Mouse (Mus musculus): ENCODE data around the gene Gm5678. TPM values are rescaled to one million over a fixed set of nuclear protein-coding genes. Genes with fewer than 3 reads are reported as not detected.

Gene Gm5678
- polyA plus RNA-seq, 1 experiment from 2014 or later: not detected

DNA sequence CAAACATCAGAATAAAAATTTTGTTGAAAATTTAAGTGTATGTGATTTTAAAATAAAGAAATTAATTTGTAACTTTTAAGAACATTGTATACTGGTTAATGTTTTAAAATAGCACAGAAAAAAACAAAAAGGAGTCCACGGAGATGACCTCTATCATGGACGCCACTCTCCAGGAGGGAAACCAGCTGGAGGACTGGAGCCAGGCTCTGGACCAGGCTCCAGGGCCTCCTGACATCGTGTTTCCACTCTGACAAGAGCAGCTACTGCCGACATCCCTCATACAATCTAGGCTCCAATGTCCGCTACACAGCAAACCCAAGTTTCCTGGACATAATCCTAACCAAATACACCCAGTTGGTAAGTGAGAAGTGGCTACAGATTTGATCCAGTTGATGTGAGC lies 32.1 kb upstream of the Gm5678 start:
- H3K4me1 ChIP-seq: no peaks in the 10 kb centered on the region
- H3K9ac ChIP-seq: no peak overlapping the region
- no peak overlapping the region for H3K4me3 ChIP-seq
- 90% methylated on average over 5 of the region's 5 CpGs for WGBS
- H3K36me3 ChIP-seq (replicated peaks): peaks cover 22% of the 10 kb centered on the region; the same call in 1 of the 2 replicates
- no peak overlapping the region for H3K4me2 ChIP-seq
- no peaks in the 10 kb centered on the region for H3K9me3 ChIP-seq
- no peak overlapping the region for H3K27ac ChIP-seq
- no peaks in the 10 kb centered on the region for H3K27me3 ChIP-seq (replicated peaks)
- no peak for ATAC-seq (replicated peaks)

GRCm38 (mm10) chr16:93596807-93597206 lies 31.1 kb upstream of the Gm5678 start:
- H3K27ac ChIP-seq: no peak overlapping the region
- H3K4me1 ChIP-seq: 0 out of 2 replicates have a peak, but pooled peaks cover 4% of the 10 kb centered on the region
- H3K9me3 ChIP-seq: no peaks in the 10 kb centered on the region
- no peak for ATAC-seq (replicated peaks)
- no peak overlapping the region for H3K9ac ChIP-seq
- no peak overlapping the region for H3K4me2 ChIP-seq
- WGBS: 96% methylated on average over 7 of the region's 7 CpGs
- H3K27me3 ChIP-seq (replicated peaks): no peaks in the 10 kb centered on the region
- peaks cover 17% of the 10 kb centered on the region; the same call in 1 of the 2 replicates for H3K36me3 ChIP-seq (replicated peaks)
- no peak overlapping the region for H3K4me3 ChIP-seq

DNA sequence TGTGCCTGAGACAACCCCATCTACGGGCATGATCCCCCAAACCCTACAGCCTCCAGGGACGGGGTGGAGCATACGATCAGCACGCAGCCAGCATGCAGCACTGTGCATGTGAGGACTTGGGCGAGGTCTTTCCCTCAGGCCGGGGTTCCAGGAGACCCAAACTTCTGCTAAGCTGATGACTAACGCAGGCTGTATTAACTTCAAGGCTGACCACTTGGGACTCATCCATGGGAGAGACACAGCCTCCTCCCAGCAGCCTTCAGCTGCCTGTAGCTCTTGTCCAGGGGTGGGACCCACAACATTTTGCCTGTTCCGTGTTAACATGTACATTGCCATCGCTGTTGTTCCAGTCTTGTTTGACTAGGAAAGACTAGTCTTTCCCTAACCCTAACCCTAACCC lies 30.3 kb upstream of the Gm5678 start:
- Histone ChIP-seq H3K27ac (no peak overlapping the region), H3K27me3 (replicated peaks) (no peaks in the 10 kb centered on the region), H3K4me2 (no peak overlapping the region), H3K9me3 (no peaks in the 10 kb centered on the region), H3K36me3 (replicated peaks) (peaks cover 17% of the 10 kb centered on the region; the same call in 1 of the 2 replicates), H3K4me3 (no peak overlapping the region), H3K9ac (no peak overlapping the region), H3K4me1 (peaks cover 7% of the 10 kb centered on the region)
- ATAC-seq (replicated peaks): no peak
- WGBS: 92% methylated on average over 9 of the region's 9 CpGs

- Histone ChIP-seq H3K4me3 (no peak overlapping the region), H3K9me3 (no peaks in the 10 kb centered on the region), H3K27me3 (replicated peaks) (no peaks in the 10 kb centered on the region), H3K36me3 (replicated peaks) (peaks cover 12% of the 10 kb centered on the region; the same call in 1 of the 2 replicates), H3K4me1 (peaks cover 14% of the 10 kb centered on the region), H3K27ac (no peak overlapping the region), H3K4me2 (no peak overlapping the region), H3K9ac (no peak overlapping the region)
- ATAC-seq (replicated peaks): no peak
- 93% methylated on average over 6 of the region's 6 CpGs for WGBS
Measured at GRCm38 (mm10) chr16:93599461-93599860, 28.4 kb upstream of the Gm5678 start.

DNA sequence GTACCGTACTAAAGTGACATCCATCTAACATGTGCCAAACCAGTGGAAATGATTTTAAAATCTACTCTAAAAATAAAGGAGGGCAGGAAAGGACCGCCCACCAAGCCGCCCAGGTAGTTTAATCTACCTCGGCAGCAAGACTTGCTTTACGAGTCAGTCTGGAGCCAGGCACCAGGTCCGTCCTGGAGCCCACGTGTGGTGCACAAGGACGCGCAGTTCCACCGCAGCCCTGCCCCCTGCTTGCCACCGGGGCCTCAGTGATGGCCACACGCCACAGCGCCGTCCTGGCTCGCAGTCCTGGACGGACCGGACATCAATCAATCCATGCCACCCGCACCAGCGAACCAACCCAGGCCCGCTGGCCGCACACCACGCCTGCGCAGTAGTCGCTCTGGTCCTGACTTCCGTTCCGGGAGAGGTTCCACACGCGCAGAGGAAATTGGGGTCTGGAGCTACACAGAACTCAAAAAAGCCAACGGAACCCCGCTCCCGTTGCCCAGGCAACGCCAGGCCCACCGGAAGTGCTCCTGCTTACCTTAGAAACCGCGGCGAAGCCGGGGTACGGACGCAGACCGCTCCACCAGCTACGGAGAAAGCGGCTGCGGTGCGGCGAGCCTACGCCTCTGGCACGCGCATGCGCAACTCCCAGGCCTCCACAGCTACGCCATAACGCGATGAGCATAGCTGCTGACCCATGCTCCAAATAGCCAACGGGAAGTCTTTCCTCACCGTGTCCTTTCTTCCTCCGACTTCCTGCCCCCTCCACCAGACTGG lies 24.3 kb upstream of the Gm5678 start, which contains the start of gene Setd4:
TSS of gene Setd4 (minus strand) at position 625 of the 774 bp plus-strand sequence.
- WGBS: 1% methylated on average over 55 of the region's 55 CpGs
- H3K27ac ChIP-seq: peak within 1 kb of the TSS; percentile 88
- peak; percentile 89 for ATAC-seq (replicated peaks)

DNA sequence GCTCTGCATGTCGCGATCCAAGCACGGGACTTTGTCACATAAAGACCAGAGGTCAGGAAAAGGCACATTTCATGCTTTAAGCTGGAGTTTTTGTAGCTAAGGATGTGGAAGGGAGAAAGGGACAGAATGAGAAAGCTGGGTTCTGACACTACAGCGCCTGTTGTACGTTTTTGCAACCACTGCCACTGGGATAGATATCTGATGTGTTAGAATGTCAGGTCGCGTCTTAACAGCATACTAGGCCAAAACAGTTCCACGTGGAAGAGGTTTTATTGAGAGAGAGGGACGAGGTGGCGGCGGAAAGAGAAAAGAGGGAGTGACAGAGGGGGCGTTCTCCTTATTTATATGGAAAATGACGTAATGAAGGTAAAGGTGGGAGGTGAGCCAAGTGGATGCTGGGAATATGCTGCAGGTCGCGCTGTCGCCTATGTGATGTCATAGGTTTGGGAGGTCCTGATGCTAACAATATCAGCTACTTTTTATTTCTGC lies 23.4 kb upstream of the Gm5678 start:
- no peaks in the 10 kb centered on the region for H3K9me3 ChIP-seq
- peak overlapping the region; percentile 71 for H3K4me3 ChIP-seq
- ATAC-seq (replicated peaks): no peak
- WGBS: 3% methylated on average over 16 of the region's 16 CpGs
- peaks cover 35% of the 10 kb centered on the region for H3K4me1 ChIP-seq
- peak overlapping the region; percentile 71 for H3K4me2 ChIP-seq
- H3K9ac ChIP-seq: peak overlapping the region; percentile 85
- H3K27me3 ChIP-seq (replicated peaks): no peaks in the 10 kb centered on the region
- peak overlapping the region; percentile 88 for H3K27ac ChIP-seq
- H3K36me3 ChIP-seq (replicated peaks): no peaks in the 10 kb centered on the region

More for the DNA sequence above, 24.3 kb upstream of the Gm5678 start, which contains the start of gene Setd4:
- peak within 1 kb of the TSS; percentile 71 for H3K4me3 ChIP-seq
- H3K9ac ChIP-seq: peak within 1 kb of the TSS; percentile 85
- no peaks in the 10 kb centered on the region for H3K36me3 ChIP-seq (replicated peaks)
- H3K4me2 ChIP-seq: peak within 1 kb of the TSS; percentile 71
- H3K27me3 ChIP-seq (replicated peaks): no peaks in the 10 kb centered on the region
- peaks cover 26% of the 10 kb centered on the region for H3K4me1 ChIP-seq
- H3K9me3 ChIP-seq: no peaks in the 10 kb centered on the region

DNA sequence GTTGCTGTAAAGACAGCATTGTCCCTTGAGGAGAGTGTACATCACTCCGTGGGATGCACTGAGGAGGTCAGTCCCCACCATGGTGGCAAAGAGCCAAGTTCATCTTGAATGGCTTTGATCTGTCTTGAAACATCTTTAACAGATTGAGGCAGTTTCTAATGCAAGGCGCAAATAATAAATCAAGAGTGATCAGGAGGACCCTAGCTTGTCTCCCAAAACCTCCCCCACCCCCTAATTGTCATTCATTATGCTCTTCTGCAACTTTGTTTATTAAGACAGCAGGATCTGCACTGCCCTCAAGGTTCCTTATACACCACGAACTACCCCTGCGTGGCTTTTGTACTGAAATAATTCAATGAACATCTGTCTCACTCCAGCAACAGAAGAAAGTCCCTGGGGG lies 22.3 kb upstream of the Gm5678 start, which contains the start of gene Cbr1:
TSS of gene Cbr1 (plus strand) at position 301 of the 400 bp plus-strand sequence.
- H3K36me3 ChIP-seq (replicated peaks): no peaks in the 10 kb centered on the region
- H3K9ac ChIP-seq: peak within 1 kb of the TSS; percentile 85
- no peaks in the 10 kb centered on the region for H3K9me3 ChIP-seq
- no peak for ATAC-seq (replicated peaks)
- peak within 1 kb of the TSS; percentile 88 for H3K27ac ChIP-seq
- no peaks in the 10 kb centered on the region for H3K27me3 ChIP-seq (replicated peaks)
- peaks cover 40% of the 10 kb centered on the region for H3K4me1 ChIP-seq
- H3K4me3 ChIP-seq: peak within 1 kb of the TSS; percentile 71
- peak within 1 kb of the TSS; percentile 71 for H3K4me2 ChIP-seq
- WGBS: 54% methylated on average over 4 of the region's 4 CpGs

DNA sequence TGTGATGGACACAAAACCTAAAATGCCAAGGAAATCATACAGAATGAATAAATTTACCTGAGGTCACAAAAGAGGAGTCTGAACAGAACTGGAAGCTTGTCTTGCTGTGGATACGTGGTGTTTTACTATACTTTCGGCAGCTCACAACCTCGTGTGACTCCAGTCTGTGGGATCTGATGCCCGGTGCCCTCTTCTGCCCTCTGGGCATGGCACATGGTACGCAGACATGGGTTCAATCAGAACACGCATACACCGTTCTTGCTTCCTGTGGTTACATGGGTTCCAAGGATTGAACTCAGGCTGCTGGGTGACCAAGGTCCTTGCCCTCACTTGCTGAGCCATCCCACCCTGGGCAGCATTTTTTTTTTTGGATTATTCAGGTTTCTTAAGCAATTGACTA lies 21.8 kb upstream of the Gm5678 start:
- H3K4me1 ChIP-seq: peaks cover 40% of the 10 kb centered on the region
- ATAC-seq (replicated peaks): no peak
- no peak overlapping the region for H3K4me2 ChIP-seq
- 90% methylated on average over 7 of the region's 7 CpGs for WGBS
- peaks cover 1% of the 10 kb centered on the region; the same call in 1 of the 2 replicates for H3K36me3 ChIP-seq (replicated peaks)
- no peak overlapping the region for H3K4me3 ChIP-seq
- no peak overlapping the region for H3K9ac ChIP-seq
- H3K27ac ChIP-seq: no peak overlapping the region
- H3K27me3 ChIP-seq (replicated peaks): no peaks in the 10 kb centered on the region
- no peaks in the 10 kb centered on the region for H3K9me3 ChIP-seq

DNA sequence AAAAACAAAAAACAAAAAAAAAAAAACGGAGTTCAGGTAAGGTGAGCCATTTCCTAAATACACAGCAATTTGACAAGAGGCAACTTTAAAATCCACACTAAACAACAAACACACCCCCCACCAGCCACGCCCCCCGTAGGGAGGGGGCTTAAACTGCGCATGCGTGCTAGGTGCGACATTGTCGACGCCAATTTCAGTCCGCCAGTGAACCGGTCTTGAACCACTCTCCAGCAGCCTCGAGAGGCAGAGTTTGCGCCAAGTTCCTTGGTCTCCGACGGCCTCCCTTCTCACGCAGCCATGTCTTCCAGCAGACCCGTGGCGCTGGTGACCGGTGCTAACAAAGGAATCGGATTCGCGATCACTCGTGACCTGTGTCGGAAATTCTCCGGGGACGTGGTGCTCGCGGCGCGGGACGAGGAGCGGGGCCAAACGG lies 20.2 kb upstream of the Gm5678 start:
- Histone ChIP-seq H3K4me3 (peak overlapping the region; percentile 64), H3K9me3 (no peaks in the 10 kb centered on the region), H3K27ac (peak overlapping the region; percentile 82), H3K36me3 (replicated peaks) (peaks cover 4% of the 10 kb centered on the region; the same call in 1 of the 2 replicates), H3K4me2 (peak overlapping the region; percentile 75), H3K4me1 (peaks cover 32% of the 10 kb centered on the region), H3K27me3 (replicated peaks) (no peaks in the 10 kb centered on the region), H3K9ac (peak overlapping the region; percentile 77)
- WGBS: under 1% methylated on average over 32 of the region's 32 CpGs
- ATAC-seq (replicated peaks): peak; percentile 43; the same call in 1 of the 2 replicates

GRCm38 (mm10) chr16:93608731-93609130 lies 19.2 kb upstream of the Gm5678 start:
- Histone ChIP-seq H3K27me3 (replicated peaks) (no peaks in the 10 kb centered on the region), H3K4me1 (peaks cover 28% of the 10 kb centered on the region), H3K36me3 (replicated peaks) (peaks cover 4% of the 10 kb centered on the region; the same call in 1 of the 2 replicates), H3K9ac (peak overlapping the region; percentile 77; the same call in 1 of the 2 replicates), H3K4me2 (peak overlapping the region; percentile 75), H3K27ac (no peak overlapping the region), H3K9me3 (no peaks in the 10 kb centered on the region), H3K4me3 (peak overlapping the region; percentile 64)
- WGBS: 66% methylated on average over 8 of the region's 8 CpGs
- ATAC-seq (replicated peaks): no peak

DNA sequence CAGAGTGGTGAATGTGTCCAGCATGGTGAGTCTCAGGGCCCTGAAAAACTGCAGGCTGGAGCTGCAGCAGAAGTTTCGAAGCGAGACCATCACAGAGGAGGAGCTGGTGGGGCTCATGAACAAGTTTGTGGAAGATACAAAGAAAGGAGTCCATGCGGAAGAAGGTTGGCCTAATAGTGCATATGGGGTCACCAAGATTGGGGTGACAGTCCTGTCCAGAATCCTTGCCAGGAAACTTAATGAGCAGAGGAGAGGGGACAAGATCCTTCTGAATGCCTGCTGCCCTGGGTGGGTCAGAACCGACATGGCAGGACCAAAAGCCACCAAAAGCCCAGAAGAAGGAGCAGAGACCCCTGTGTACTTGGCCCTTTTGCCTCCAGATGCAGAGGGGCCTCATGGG lies 18.1 kb upstream of the Gm5678 start:
- no peak overlapping the region for H3K27ac ChIP-seq
- WGBS: 99% methylated on average over 4 of the region's 4 CpGs

GRCm38 (mm10) chr16:93610961-93611360 lies 16.9 kb upstream of the Gm5678 start:
- Histone ChIP-seq H3K4me3 (no peak overlapping the region), H3K9me3 (no peaks in the 10 kb centered on the region), H3K4me2 (no peak overlapping the region), H3K4me1 (peaks cover 19% of the 10 kb centered on the region), H3K9ac (no peak overlapping the region), H3K27me3 (replicated peaks) (no peaks in the 10 kb centered on the region), H3K27ac (no peak overlapping the region), H3K36me3 (replicated peaks) (peaks cover 4% of the 10 kb centered on the region; the same call in 1 of the 2 replicates)
- ATAC-seq (replicated peaks): no peak
- WGBS: 92% methylated on average over 4 of the region's 4 CpGs

More for the DNA sequence above, 18.1 kb upstream of the Gm5678 start:
- H3K36me3 ChIP-seq (replicated peaks): peaks cover 4% of the 10 kb centered on the region; the same call in 1 of the 2 replicates
- ATAC-seq (replicated peaks): no peak
- H3K9me3 ChIP-seq: no peaks in the 10 kb centered on the region
- no peak overlapping the region for H3K4me3 ChIP-seq
- no peak overlapping the region for H3K4me2 ChIP-seq
- no peaks in the 10 kb centered on the region for H3K27me3 ChIP-seq (replicated peaks)
- peaks cover 23% of the 10 kb centered on the region for H3K4me1 ChIP-seq
- no peak overlapping the region for H3K9ac ChIP-seq
